Mouse (Mus musculus) kidney, postnatal 0 days (tissue): ENCODE results near the gene Pias4. TPM values are rescaled to one million over a fixed set of nuclear protein-coding genes. Genes with fewer than 3 reads are reported as not detected.
A peak's percentile ranks its signal among the peaks of the same experiment; 100 is the strongest.

ENCODE experiments used
- ATAC-seq: fragments of 200-750 bp; cut with Nextera tagmentation; replicated peaks from 2 replicates; pipeline ENCODE4 v1.8.0; 2017; ENCODE audit warnings: low read depth, moderate number of reproducible peaks, moderate TSS enrichment, moderate library complexity; ENCODE audit not compliant: low FRiP score
- DNase-seq: peaks from one replicate; pipeline ENCODE4 v3.0.0-alpha.2; 2016; ENCODE audit warnings: low spot score
- H3K27ac ChIP-seq: fragments of 300-500 bp; sonication (generic); 2 replicates; pipeline ENCODE4 v1.5.1; 2014; ENCODE audit warnings: mild to moderate bottlenecking
- H3K27me3 ChIP-seq: fragments of 300-500 bp; sonication (generic); 2 replicates; pipeline ENCODE4 v1.6.1; 2014; ENCODE audit warnings: low read length, mixed read lengths; ENCODE audit not compliant: insufficient read depth
- H3K36me3 ChIP-seq: fragments of 300-500 bp; sonication (generic); 2 replicates; pipeline ENCODE4 v1.6.1; 2014; ENCODE audit warnings: low read length, mixed read lengths; ENCODE audit not compliant: insufficient read depth
- H3K4me1 ChIP-seq: fragments of 300-500 bp; sonication (generic); replicated peaks from 2 replicates; pipeline ENCODE4 v1.6.1; 2014; ENCODE audit warnings: antibody characterized with exemption, low read length, mixed read lengths; ENCODE audit not compliant: insufficient read depth
- H3K4me2 ChIP-seq: fragments of 300-500 bp; sonication (generic); 2 replicates; pipeline ENCODE4 v1.6.1; 2014; ENCODE audit warnings: mild to moderate bottlenecking, low read length, moderate library complexity, mixed read lengths
- H3K4me3 ChIP-seq: fragments of 300-500 bp; sonication (generic); replicated peaks from 2 replicates; pipeline ENCODE4 v1.5.1; 2014; ENCODE audit warnings: low read depth, low read length
- H3K9ac ChIP-seq: fragments of 300-500 bp; sonication (generic); 2 replicates; pipeline ENCODE4 v1.6.1; 2014; ENCODE audit warnings: low read depth, low read length
- H3K9me3 ChIP-seq: fragments of 300-500 bp; sonication (generic); replicated peaks from 2 replicates; pipeline ENCODE4 v1.6.1; 2016; ENCODE audit warnings: low read length, inconsistent platforms, mixed read lengths
- CTCF ChIP-seq: IDR thresholded peaks from 2 replicates; pipeline ENCODE4 v1.5.1; 2016; ENCODE audit warnings: antibody characterized with exemption, low read depth, mild to moderate bottlenecking, moderate library complexity
- WGBS: fragments of 180-500 bp; shearing (Covaris S2); extraction: QIAGEN DNeasy Blood & Tissue Kit; methylation state at CpG from one replicate; pipeline ENCODE4 v1.1.7; 2014; 5-methylcytosine and 5-hydroxymethylcytosine counted together
- polyA plus RNA-seq: library from polyadenylated mRNA; unstranded; fragments of >200 nt; fragmentation: Nextera tagmentation; extraction: Ambion mirVana; gene quantifications from 2 replicates; pipeline ENCODE4 v1.2.1, GENCODE M21; 2015

The Pias4 gene
- polyA plus RNA-seq, 1 experiment from 2014 or later: 28.4 TPM

DNA sequence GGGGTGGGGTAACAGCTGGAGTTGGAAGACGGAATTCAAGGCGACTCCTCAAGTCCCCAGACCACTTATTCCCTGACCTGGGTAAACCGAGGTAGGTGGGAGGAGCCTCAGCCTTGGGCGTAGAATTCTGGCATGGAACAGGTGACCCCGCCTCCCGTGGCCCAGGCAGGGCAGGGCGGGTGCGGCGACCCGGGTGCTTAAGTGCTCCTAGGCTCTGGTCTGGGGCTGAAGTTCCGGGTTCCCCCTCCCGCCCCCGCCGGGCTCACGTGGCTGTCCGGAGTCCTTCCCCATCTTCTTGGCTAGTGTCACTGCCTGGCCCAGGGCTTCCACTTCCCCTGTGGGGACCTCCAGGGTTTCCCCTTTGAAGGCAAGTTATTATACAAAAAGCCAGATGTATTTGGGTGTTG lies 33.5 kb downstream of the Pias4 start:
- no peaks in the 10 kb centered on the region; the same call in 1 of the 2 replicates for H3K4me1 ChIP-seq
- H3K27ac ChIP-seq: no peak overlapping the region
- H3K9me3 ChIP-seq: no peaks in the 10 kb centered on the region
- H3K36me3 ChIP-seq: no peaks in the 10 kb centered on the region
- no peak overlapping the region for H3K9ac ChIP-seq
- ATAC-seq (no peak), DNase-seq (peak; percentile 28)
- H3K4me3 ChIP-seq: peak overlapping the region; percentile 4; the same call in 1 of the 2 replicates
- TF ChIP-seq CTCF: no peak
- H3K4me2 ChIP-seq: peak overlapping the region; percentile 100
- 7% methylated on average over 13 of the region's 16 CpGs for WGBS
- H3K27me3 ChIP-seq: no peaks in the 10 kb centered on the region

DNA sequence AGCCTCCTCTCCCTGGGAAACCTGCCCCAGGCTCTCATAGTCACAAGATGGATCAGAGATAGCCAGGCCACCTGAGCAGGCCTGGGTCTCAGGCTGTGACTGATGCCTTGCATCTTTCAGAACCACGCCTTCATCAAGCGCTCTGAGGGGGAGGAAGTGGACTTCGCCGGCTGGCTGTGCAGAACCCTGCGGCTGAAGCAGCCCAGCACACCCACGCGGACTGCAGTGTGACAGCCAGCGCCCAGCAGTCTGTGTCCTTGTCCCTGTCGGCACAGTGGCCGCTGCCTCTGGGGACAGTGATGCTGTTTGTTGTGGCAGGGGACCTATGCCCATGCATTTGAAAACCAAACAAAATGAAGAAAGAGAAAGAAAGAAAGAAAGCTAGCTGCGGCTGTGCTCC lies 44.2 kb downstream of the Pias4 start:
- no peak overlapping the region for H3K27ac ChIP-seq
- no peak for ATAC-seq
- peaks cover 54% of the 10 kb centered on the region for H3K36me3 ChIP-seq
- no peak overlapping the region for H3K4me2 ChIP-seq
- no peaks in the 10 kb centered on the region for H3K27me3 ChIP-seq
- TF ChIP-seq CTCF: no peak
- no peak overlapping the region for H3K9ac ChIP-seq
- H3K4me1 ChIP-seq: peaks cover 2% of the 10 kb centered on the region; the same call in 1 of the 2 replicates
- no peak overlapping the region for H3K4me3 ChIP-seq
- no peaks in the 10 kb centered on the region for H3K9me3 ChIP-seq
- DNase-seq: no peak
- 69% methylated on average over 11 of the region's 11 CpGs for whole genome bisulfite sequencing

DNA sequence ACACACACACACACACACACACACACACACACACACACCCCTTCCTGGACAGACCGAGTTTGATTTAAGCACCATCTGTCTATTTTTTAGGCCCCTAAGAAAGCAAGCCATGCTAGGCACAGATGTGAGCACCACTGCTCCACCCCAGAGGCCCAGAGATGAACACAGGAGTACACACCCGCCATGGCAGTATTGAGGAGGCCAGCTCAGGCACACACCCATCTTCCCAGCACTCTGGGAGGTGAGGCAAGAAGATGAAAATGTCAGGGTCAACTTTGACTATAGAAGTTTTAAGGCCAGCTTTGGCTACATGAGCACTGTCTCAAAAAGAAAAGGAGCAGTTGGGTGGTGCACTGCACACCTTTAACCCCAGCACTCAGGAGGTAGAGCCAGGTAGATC lies 44.8 kb downstream of the Pias4 start:
- no peak overlapping the region for H3K4me2 ChIP-seq
- H3K9me3 ChIP-seq: no peaks in the 10 kb centered on the region
- no peak for ATAC-seq
- no peak overlapping the region for H3K4me3 ChIP-seq
- peaks cover 57% of the 10 kb centered on the region for H3K36me3 ChIP-seq
- TF ChIP-seq CTCF: no peak
- DNase-seq: no peak
- no peaks in the 10 kb centered on the region for H3K27me3 ChIP-seq
- H3K9ac ChIP-seq: no peak overlapping the region
- H3K27ac ChIP-seq: no peak overlapping the region
- no peaks in the 10 kb centered on the region; the same call in 1 of the 2 replicates for H3K4me1 ChIP-seq
- WGBS: 74% methylated on average over 2 of the region's 2 CpGs

DNA sequence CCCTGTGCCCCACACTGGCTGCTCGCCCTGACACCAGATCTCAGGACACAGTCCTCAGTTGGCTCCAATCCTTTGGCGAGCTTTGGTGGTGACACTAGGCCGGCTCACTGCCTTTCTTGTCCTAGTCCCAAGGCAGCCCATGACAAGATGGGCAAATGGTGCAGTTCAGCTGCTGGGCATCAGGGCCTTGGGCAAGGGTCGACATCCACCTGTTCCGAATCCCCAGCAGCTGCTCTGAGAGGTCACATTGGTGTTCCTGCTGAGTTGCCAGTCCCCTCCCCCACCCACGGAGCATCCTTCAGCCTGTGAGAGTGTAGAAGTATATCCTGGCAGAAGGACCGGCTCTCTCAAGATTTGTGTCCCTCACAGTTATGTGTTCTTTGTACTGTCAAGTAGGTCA lies 47.1 kb downstream of the Pias4 start:
- no peaks in the 10 kb centered on the region for H3K9me3 ChIP-seq
- TF ChIP-seq CTCF: no peak
- H3K4me3 ChIP-seq: no peak overlapping the region
- peaks cover 75% of the 10 kb centered on the region for H3K36me3 ChIP-seq
- H3K27ac ChIP-seq: no peak overlapping the region
- no peak for ATAC-seq
- no peaks in the 10 kb centered on the region for H3K27me3 ChIP-seq
- no peak for DNase-seq
- WGBS: 82% methylated on average over 7 of the region's 7 CpGs
- no peak overlapping the region for H3K9ac ChIP-seq
- H3K4me1 ChIP-seq: no peaks in the 10 kb centered on the region
- H3K4me2 ChIP-seq: no peak overlapping the region

DNA sequence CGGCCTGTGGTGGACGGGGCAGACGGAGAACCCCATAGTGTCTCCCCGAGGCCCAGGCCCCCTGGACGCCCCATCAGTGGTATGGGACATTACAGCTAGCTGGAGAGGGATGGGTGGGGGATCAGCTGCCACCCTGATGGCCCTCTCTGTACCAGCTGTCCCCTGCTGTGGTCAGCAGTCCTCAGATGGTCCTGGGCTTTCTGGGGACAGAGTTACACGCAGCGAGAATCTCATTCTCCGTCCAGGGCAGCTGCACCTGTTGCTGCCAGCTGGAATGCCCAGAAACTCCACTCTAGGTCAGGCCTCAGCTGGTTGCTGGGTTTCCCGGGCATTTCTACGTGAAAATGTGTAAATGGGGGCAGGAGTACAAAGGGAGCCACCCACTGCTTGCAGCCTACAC lies 48.1 kb downstream of the Pias4 start:
- no peak for ATAC-seq
- H3K27ac ChIP-seq: no peak overlapping the region
- no peak overlapping the region for H3K4me2 ChIP-seq
- peaks cover 85% of the 10 kb centered on the region for H3K36me3 ChIP-seq
- no peaks in the 10 kb centered on the region for H3K27me3 ChIP-seq
- no peak for TF ChIP-seq CTCF
- H3K9ac ChIP-seq: no peak overlapping the region
- WGBS: 93% methylated on average over 10 of the region's 10 CpGs
- H3K9me3 ChIP-seq: no peaks in the 10 kb centered on the region
- DNase-seq: no peak
- H3K4me1 ChIP-seq: no peaks in the 10 kb centered on the region
- no peak overlapping the region for H3K4me3 ChIP-seq

DNA sequence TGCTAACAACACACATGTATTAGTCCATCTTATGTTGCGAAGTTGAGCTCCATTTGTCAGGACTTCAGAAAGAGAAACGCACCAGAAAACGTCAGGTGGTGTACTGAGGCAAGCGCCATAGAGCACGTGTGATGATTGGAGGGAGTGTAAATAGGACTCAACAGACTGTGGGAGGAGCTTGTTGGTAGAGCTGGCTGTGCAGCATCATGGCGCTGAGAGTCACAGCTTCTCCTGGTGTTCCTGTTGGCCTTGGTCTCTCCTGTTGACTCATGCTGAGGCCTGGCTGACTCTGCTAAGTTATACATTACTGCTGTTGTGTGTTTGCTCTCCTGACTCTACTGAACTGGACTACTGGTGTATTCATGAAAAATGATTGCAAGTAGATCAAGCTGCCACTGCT lies 54.8 kb downstream of the Pias4 start:
- no peaks in the 10 kb centered on the region for H3K4me1 ChIP-seq
- DNase-seq (no peak), ATAC-seq (no peak)
- no peak overlapping the region for H3K4me2 ChIP-seq
- TF ChIP-seq CTCF: no peak
- H3K27ac ChIP-seq: no peak overlapping the region
- H3K36me3 ChIP-seq: peaks cover 65% of the 10 kb centered on the region
- H3K4me3 ChIP-seq: no peak overlapping the region
- WGBS: 91% methylated on average over 6 of the region's 6 CpGs
- H3K9ac ChIP-seq: no peak overlapping the region
- H3K27me3 ChIP-seq: no peaks in the 10 kb centered on the region
- no peaks in the 10 kb centered on the region for H3K9me3 ChIP-seq

DNA sequence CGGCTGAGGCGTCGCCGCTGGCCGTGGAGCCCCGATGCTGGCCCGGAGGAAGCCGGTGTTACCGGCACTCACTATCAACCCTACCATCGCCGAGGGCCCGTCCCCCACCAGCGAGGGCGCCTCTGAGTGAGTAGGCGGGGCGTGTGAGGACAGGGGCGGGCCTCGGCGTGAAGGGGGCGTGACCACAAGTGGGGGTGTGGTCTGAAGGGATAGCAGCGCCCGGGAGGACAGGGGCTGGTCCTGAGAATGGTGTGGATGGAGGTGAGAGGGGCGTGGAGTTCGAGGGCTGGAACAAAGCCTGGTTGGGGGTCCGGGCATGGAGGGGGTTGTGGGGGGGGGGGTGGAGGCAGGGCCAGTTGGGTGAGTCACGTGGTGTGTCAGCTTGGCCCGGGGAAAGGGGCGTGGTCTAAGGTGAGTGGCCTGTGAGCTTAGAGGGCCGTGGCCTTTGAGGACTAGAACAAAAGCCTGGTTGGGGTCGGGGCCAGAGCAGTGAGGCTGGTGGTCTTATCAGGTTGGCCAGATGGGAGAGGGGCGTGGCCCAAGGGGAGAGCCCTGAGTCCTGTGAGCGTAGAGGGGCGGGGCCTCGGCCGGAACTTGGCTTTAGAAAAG lies 61.5 kb downstream of the Pias4 start:
- Histone ChIP-seq H3K27me3 (no peaks in the 10 kb centered on the region), H3K9me3 (no peaks in the 10 kb centered on the region), H3K27ac (peak overlapping the region; percentile 100), H3K9ac (peak overlapping the region; percentile 98), H3K4me2 (peak overlapping the region; percentile 76), H3K4me1 (peaks cover 14% of the 10 kb centered on the region; the same call in 1 of the 2 replicates), H3K4me3 (peak overlapping the region; percentile 82), H3K36me3 (peaks cover 22% of the 10 kb centered on the region)
- peak; percentile 91 for DNase-seq
- ATAC-seq: peak; percentile 89
- TF ChIP-seq CTCF: peak; percentile 41; the same call in 1 of the 2 replicates
- WGBS: under 1% methylated on average over 34 of the region's 35 CpGs
